In the genomic region with DNA sequence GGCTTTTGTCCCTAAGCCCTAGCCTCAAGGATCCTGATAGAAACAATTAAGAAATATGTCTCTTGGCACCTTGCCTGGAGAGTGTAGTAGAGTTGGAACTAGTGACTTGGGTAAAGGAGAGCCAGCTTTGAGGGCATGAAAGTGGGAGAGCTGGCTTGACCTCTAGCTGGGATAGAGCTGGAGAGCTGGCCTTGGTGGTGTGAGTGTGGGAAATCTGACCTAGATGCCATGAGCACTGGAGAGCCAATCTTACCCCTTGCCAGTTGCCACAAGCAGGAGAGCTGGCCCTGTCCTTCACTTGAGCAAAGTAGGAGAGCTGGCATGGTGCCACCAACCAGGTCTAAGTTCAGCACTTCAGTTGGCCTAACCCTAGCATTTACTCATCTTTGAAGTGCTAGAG, we compare ENCODE assay signal across 13 mouse cellular contexts.
A peak's percentile ranks its signal among the peaks of the same experiment; 100 is the strongest.
DNase-seq lines count a peak whose midpoint lies in the region; ATAC-seq and TF ChIP-seq lines count a peak whose summit lies in the region.
"Had no signal": no experiment of that assay in that cellular context is flagged by ENCODE, and none has a peak within 500 bp of the region (broad histone marks: within the 10 kb centered on the region; RNA-seq: fewer than 3 reads in every experiment).

No protein-coding gene starts in this region.

- H3K27ac ChIP-seq in liver, adult 2 months (replicated peaks; ENCODE audit: insufficient read depth, low read depth, low read length) = no peak overlapping the region
- no peak overlapping the region for H3K27ac ChIP-seq in liver, embryonic 12.5 days
- H3K27ac ChIP-seq in lung, postnatal 0 days (ENCODE audit: low read length) = no peak overlapping the region
- H3K27ac ChIP-seq: hindbrain, postnatal 0 days; layer of hippocampus, adult 2 months; midbrain, embryonic 13.5 days; neural tube, embryonic 13.5 days had no signal

- TF ChIP-seq CTCF in liver, adult 2 months (IDR thresholded peaks at IDR 0.05; ENCODE audit: low read depth, low read length) = no peak
- no peak for TF ChIP-seq CTCF in lung, postnatal 0 days (IDR thresholded peaks at IDR 0.05)

- no peaks in the 10 kb centered on the region for H3K9me3 ChIP-seq in liver, embryonic 12.5 days (replicated peaks)
- no peaks in the 10 kb centered on the region for H3K9me3 ChIP-seq in lung, postnatal 0 days (ENCODE audit: low read length)
- H3K9me3 ChIP-seq: midbrain, embryonic 13.5 days; neural tube, embryonic 13.5 days had no signal

- H3K4me1 ChIP-seq in liver, adult 2 months (ENCODE audit: control insufficient read depth, insufficient read depth, low read length) = peaks cover 2% of the 10 kb centered on the region; the same call in 1 of the 2 replicates
- no peaks in the 10 kb centered on the region for H3K4me1 ChIP-seq in liver, embryonic 12.5 days
- no peaks in the 10 kb centered on the region for H3K4me1 ChIP-seq in lung, postnatal 0 days (ENCODE audit: insufficient read depth, low read depth, low read length)
- H3K4me1 ChIP-seq: midbrain, embryonic 13.5 days; neural tube, embryonic 13.5 days had no signal

- no peak for ATAC-seq in liver, embryonic 12.5 days
- no peak for ATAC-seq in lung, postnatal 0 days
- ATAC-seq: hindbrain, postnatal 0 days; midbrain, embryonic 13.5 days had no signal

- DNase-seq in liver, adult 2 months (ENCODE audit: extremely low read depth, low read depth, low spot score) = peak; percentile 64
- peak; percentile 11 to 85 for DNase-seq in adrenal gland, adult (ENCODE audit: inconsistent age in 2 of 2, low spot score in 1 of 2)
- DNase-seq in adrenal gland, postnatal 36 days = peak; percentile 47 to 68
- DNase-seq in lung, postnatal 0 days (ENCODE audit: low spot score) = peak; percentile 39
- no peak for DNase-seq in frontal cortex, adult 2 months (ENCODE audit: extremely low spot score in 1 of 2, low spot score in 1 of 2)
- DNase-seq in left cerebral cortex, postnatal 25 days (ENCODE audit: low spot score in 2 of 2) = no peak
- DNase-seq: left cerebral cortex, postnatal 4 days; right cerebral cortex, postnatal 14 days had no signal

- TF ChIP-seq EP300 in lung, postnatal 0 days (IDR thresholded peaks at IDR 0.05) = no peak

- H3K27me3 ChIP-seq in liver, adult 2 months (ENCODE audit: control insufficient read depth, insufficient read depth, low read length) = no peaks in the 10 kb centered on the region
- no peaks in the 10 kb centered on the region for H3K27me3 ChIP-seq in liver, embryonic 12.5 days (replicated peaks)
- H3K27me3 ChIP-seq in lung, postnatal 0 days (replicated peaks; ENCODE audit: insufficient read depth, low read length) = no peaks in the 10 kb centered on the region
- H3K27me3 ChIP-seq: midbrain, embryonic 13.5 days; neural tube, embryonic 13.5 days had no signal

- H3K4me2 ChIP-seq in liver, embryonic 12.5 days = no peak overlapping the region
- no peak overlapping the region for H3K4me2 ChIP-seq in lung, postnatal 0 days (replicated peaks; ENCODE audit: low read depth, low read length)
- H3K4me2 ChIP-seq: midbrain, embryonic 13.5 days; neural tube, embryonic 13.5 days had no signal

- no peak for TF ChIP-seq POLR2A in liver, adult 2 months (IDR thresholded peaks at IDR 0.05; ENCODE audit: extremely low read depth, insufficient read depth, low read length)

- H3K9ac ChIP-seq in liver, adult 2 months (ENCODE audit: low read depth, low read length) = no peak overlapping the region
- no peak overlapping the region for H3K9ac ChIP-seq in liver, embryonic 12.5 days
- H3K9ac ChIP-seq in lung, postnatal 0 days (replicated peaks; ENCODE audit: low read depth) = no peak overlapping the region
- H3K9ac ChIP-seq: midbrain, embryonic 13.5 days; neural tube, embryonic 13.5 days had no signal

- intact Hi-C loops in left cerebral cortex, postnatal 25 days (cut with DNase I) = no loop called here

- no peaks in the 10 kb centered on the region for H3K79me2 ChIP-seq in liver, adult 2 months (ENCODE audit: control insufficient read depth, insufficient read depth, low read length)

- no peak overlapping the region for H3K4me3 ChIP-seq in liver, adult 2 months (ENCODE audit: insufficient read depth, low read depth, low read length)
- H3K4me3 ChIP-seq in liver, embryonic 12.5 days = no peak overlapping the region
- no peak overlapping the region for H3K4me3 ChIP-seq in lung, postnatal 0 days (ENCODE audit: low read depth, low read length)
- H3K4me3 ChIP-seq: layer of hippocampus, adult 2 months; midbrain, embryonic 13.5 days; neural tube, embryonic 13.5 days had no signal

- H3K36me3 ChIP-seq in liver, adult 2 months (ENCODE audit: control insufficient read depth, insufficient read depth, low read length) = no peaks in the 10 kb centered on the region
- no peaks in the 10 kb centered on the region for H3K36me3 ChIP-seq in liver, embryonic 12.5 days
- H3K36me3 ChIP-seq in lung, postnatal 0 days (ENCODE audit: insufficient read depth, low read length) = no peaks in the 10 kb centered on the region
- H3K36me3 ChIP-seq: midbrain, embryonic 13.5 days; neural tube, embryonic 13.5 days had no signal

Comparison
In these comparisons a context has a peak if more than half of its experiments do, and no peak if none do; other contexts are left out.
1. DNase-seq: peak in liver, adult 2 months (single experiment), adrenal gland, adult (2 of 2), adrenal gland, postnatal 36 days (2 of 2) and lung, postnatal 0 days (single experiment); none in frontal cortex, adult 2 months (0 of 2) and left cerebral cortex, postnatal 25 days (0 of 2).